Mouse (Mus musculus): ENCODE measurements around the gene Cngb1.
A peak's percentile ranks its signal among the peaks of the same experiment; 100 is the strongest.

Cngb1 gene

DNA sequence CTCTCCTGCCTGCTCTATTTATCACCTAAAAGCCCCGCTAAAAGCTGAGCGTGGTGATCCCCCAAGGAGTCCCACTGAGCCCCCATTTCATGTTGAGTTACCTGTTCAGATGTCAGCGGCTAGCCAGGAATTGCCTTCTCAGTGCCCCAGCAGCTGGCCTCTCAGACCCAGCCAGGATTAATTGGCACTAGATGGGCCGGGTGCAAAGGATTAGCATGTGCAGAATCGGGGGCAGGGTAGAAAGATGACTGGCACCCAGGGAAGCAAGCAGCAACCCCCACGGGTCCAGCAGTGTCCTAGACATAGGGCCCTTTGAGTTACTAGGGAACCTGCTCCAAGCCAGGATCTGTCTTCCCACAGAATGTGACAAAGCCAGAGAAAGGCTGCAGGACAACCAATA, at the start of gene Cngb1:
Gene Cngb1 (minus strand): TSS at position 155 of the 400 bp plus-strand sequence.
- no peak for DNase-seq (ENCODE audit: extremely low spot score, low read depth, low spot score)

DNA sequence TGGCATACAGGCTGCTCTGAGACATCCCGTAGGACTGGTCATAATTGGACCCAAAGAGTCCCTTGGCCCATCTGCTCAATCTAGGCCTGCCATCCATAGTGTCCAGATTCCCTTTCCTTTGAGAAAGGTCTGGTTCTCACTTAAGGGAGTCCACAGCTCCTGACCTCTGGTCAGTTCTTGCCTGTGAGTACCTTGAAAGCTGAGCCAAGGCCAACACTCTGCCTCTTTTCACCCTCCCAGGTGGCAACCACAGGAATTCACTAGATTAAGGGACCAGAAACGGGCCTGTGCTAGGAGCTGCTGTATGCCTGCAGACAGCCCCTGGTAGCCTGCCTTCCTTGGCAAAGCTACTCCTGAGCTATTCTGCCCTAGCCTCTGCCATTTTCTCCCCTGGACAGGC, 48.2 kb upstream of the Cngb1 start:
- no peak for DNase-seq (ENCODE audit: extremely low spot score, low read depth, low spot score)

DNA sequence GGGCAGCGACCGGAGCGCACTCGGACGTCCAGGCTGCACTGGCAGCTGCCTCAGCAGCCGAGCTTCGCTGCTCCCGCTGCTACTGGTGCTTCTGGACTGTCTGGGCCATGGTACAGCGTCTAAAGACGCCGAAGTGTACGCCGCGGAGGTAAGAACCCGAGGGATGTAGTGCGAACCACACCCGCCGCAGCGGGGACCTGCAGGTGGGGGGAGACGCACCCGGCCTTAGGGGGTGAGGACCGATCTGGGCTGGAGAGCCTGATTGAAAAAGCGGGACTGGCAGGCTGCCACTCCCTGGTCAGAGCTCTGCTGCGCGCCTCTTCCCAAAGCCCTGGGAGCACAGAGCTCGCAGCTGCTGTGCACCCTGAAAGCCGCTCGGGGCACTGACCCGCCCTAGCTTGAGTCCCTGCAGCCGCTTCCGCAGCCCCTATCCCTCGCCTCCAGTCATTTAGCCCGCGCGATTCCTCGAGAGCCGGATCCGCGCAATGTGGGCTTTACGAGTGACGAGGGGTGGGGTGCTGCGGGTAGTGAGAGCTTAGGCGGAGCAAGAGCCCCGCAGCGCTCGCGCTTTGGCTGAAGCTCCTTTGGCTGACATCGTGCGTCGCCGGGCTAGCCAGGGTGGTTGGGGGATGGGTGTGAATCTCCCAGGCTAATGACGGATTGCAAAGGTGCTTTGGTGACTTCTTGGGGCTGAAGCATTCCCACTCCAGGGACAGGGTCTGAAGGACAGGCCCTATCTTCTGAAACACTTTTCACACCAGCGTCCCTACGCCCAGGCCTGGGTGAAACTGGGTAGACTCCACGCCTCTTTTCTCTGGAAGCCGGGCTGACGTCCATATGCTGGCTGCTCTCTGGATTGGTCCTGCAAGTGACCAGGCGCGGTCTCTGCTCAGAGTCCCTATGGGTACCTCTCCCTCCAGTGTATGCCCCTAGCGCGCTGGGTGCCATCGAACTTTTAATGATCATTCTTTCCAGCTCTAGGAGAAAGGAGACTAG, 46.8 kb upstream of the Cngb1 start:
- no peak for DNase-seq (ENCODE audit: extremely low spot score, low read depth, low spot score)

DNA sequence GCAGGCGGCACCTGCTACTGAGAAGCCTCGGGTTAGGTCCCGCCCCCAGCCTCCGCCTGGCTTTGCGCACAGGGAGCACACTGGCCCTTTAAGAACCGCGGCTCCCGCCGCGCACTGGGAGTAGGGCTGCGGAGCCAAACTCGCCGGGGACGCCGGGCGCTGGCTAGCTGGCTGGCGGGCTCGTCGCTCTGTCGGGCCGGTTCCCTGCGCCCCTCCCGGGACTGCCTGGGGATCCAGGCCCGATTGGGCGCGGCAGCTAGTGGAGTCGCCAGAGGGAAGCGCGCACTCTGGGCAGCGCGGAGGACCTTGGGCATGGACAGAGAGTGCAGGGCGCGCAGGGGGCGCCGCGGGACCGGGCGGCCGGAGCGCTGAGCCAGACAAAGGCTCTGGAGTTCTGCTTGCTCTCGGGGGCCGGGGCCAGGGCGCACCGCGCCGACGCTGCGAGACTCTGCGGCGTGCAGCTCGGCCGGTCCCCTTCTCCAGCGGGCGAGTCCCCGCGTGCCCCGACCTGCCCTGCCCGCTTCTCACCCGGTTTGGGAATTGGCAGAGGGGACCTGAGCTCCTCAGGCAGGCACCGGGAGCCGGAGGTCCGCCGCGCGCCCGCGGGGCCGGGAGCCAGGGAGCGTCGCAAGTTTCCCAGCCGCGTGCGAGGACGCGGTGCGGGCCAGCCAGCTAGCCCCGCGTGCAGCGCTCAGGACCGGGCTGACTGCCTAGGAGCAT, 45.9 kb upstream of the Cngb1 start, which contains the start of gene Mmp15:
Gene Mmp15 (plus strand): TSS at position 118 of the 720 bp plus-strand sequence.
- peak; percentile 22 for DNase-seq (ENCODE audit: extremely low spot score, low read depth, low spot score)

DNA sequence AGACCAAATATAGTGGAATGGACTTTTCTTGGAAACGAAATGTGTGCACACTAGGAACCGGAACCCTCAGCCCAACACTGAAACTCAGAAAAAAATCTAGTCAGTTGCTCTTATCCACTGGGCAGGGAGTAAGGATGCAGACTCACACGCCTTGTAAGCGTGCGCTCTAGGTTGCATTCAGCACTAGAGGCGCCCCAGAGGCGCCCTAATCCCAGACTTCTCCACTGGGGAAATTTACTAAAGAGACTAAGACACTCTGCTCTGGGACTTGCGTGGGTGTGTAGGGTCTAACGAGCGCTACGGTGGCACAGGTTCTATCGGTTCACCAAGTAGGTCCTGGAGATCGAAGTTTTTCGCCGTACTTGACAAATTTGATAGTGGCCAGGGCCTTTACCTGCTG, 45.1 kb upstream of the Cngb1 start:
- peak; percentile 20 for DNase-seq (ENCODE audit: extremely low spot score, low read depth, low spot score)

DNA sequence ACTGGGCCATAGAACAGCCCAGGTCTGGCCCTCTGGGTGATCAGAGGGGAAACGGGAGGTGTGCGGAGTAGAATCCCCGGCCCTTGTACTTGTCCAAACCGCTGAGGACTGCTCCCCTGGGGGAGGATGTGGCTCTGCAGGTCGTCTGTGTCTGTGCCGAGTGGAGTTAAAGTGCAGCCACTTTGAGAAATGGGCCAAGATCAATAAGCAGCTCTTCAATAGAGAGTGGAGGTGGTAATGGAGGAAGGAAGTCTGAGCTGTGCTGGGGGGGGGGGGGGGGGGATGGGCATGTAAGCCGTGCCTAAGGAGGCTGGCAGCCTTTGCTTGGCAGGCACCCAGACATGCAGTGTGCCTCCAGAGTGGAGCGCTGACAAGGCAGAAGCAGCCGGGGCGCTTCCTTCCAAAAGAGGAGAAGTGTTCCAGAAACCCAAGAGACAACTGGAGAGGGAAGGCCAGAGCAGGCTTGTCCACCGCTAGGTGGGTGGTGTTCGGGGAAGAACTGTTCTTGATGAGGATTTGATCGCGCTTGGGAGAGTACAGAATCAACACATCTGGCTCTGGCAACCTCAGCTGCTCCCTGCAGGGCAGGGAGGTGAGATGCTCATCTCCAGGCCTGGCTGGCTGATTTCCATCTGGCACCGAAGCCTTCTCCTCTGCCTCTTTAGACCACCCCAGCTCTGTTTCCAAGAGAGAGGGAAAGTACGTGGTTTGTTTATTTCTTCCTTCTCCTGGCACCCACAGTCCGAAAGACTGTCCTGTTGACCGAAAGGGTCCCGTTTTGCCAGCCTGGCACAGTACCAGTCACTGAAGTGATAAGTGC, 42.6 kb upstream of the Cngb1 start:
- DNase-seq (ENCODE audit: extremely low spot score, low read depth, low spot score): no peak

DNA sequence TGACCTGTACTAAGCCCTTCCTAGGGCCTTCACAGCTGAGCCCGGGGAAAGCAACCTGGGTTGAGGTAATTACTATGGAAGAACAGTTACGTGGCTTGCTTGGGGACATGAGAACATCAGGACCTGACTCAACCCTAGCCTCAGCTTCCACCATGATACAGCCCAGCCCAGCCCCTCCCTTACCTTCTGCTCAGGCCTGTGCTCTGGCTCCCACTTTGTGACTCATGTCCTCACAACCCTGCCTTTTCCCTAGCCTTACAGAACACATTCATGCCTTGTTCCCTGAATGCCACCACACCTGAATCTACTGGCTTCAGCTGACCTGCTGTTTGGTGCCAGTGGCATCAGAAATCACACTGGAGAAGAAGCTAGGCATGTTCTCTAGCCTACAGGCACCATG, 42.0 kb upstream of the Cngb1 start:
- no peak for DNase-seq (ENCODE audit: extremely low spot score, low read depth, low spot score)

DNA sequence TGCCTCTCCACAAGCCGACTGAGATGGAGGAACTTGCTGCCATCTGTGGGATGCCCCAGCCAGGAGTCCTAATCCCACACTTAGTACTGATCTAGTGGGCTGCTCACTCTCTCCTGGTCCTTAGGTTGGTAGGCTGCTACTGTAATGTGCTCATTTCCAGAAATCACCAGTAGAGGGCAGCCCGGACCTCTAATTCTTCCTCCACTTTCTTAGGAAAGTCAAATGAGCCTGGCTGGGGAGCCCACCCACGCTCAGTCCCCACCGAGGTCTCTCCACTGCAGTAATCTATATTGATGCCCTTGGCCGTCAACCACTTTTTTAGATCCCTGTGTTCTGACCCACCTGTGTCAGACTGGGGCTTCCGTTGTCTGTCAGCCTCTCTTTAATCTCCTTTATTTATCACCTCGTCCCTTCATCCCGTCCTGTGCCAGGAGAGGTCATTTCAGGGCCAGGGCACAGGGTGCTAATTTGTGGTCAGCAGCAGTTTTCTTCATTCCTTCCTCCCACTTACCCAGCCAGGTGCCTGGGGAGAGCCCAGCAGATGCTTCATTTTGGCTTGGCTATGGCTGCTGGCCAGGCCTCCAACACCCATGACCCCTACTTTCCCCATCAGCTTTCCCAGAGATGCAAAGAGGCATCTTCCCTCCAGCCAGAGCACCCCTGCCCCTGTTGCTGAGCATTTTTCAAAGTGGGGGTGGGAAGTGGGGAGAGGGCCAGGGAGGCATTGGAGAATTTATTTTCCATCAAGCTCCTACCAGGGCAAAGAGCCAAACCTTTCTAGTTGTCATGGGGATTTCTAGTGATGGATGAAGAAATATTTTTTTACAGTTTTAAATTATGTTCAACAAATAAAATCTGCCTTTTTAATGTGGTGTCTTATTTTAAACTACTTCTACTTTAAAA, 40.5 kb upstream of the Cngb1 start:
- peak; percentile 44 for DNase-seq (ENCODE audit: extremely low spot score, low read depth, low spot score)

DNA sequence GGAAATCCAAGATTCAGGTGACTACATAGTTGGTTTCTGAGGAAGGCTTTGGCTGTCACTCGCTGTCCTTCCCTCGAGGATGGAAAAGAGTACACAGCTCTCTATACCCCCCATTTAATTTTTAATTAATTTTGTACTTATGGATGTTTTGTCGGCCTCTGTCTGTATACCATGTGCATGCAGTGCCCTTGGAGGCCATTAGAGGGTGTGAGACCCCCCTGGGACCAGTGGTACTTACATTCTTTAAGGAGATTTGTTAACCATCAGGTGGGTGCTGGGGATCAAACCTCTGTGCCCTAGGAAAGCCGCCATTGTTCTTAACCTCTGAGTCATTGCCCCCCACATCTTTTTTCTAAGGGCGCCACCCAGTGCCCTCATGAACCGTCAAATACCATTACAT, 38.3 kb upstream of the Cngb1 start:
- DNase-seq (ENCODE audit: extremely low spot score, low read depth, low spot score): no peak

DNA sequence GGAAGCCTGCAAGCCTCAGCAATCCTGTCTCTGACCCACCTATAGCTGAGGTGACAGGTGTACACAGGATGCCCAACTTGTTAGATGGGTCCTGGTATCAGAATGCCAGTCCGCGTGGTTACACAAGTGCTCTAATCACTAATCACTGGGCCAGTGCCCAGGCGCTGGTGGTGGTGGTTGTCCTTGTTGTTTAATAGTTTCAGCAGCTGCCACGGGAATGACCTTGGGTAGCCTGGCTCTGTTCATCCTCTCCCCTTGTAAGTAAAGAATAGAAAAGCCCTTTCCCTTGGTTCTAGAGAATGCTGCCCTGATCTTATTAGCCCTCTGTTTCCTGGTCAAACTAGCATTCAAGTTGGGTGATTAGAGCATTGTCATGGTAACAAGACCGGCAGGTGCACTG, 35.3 kb upstream of the Cngb1 start:
- no peak for DNase-seq (ENCODE audit: extremely low spot score, low read depth, low spot score)

DNA sequence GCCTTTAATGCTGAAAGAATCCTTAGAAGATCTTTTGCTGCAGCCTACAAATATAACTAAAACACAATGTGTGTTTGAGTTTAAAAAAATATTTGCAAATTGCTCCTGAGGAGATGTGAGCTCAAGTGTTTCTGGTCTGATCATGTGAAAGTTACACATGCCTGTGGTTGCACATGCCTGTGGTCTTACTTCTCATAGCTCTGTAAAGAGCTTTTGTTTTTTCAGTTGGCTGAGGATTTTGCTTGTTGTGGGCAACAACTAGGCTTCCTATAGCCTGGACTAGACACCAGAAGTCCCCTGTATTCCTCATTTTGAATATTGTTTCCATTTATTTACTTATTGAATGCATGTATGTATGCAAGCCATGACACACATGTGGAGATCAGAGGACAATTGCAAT, 30.0 kb upstream of the Cngb1 start:
- DNase-seq (ENCODE audit: extremely low spot score, low read depth, low spot score): no peak

DNA sequence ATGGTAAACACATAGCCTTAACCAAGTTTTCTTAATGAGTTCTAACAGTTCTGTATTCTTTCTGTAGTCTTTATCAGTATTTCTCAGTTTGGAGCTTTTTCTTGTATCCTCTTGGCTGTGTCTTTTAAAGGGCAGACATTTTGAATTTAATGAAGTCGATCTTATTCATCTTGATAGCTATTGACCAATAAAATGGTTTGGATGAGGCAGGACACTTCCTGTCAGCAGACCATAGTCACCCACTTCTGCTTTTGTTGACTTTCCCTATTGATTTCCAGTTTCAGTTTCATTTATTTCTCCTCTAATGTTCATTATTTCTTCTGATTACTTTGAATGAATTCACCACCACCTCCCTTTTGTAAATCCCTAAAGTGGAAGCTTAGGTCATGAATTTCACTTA, 29.3 kb upstream of the Cngb1 start:
- DNase-seq (ENCODE audit: extremely low spot score, low read depth, low spot score): no peak

DNA sequence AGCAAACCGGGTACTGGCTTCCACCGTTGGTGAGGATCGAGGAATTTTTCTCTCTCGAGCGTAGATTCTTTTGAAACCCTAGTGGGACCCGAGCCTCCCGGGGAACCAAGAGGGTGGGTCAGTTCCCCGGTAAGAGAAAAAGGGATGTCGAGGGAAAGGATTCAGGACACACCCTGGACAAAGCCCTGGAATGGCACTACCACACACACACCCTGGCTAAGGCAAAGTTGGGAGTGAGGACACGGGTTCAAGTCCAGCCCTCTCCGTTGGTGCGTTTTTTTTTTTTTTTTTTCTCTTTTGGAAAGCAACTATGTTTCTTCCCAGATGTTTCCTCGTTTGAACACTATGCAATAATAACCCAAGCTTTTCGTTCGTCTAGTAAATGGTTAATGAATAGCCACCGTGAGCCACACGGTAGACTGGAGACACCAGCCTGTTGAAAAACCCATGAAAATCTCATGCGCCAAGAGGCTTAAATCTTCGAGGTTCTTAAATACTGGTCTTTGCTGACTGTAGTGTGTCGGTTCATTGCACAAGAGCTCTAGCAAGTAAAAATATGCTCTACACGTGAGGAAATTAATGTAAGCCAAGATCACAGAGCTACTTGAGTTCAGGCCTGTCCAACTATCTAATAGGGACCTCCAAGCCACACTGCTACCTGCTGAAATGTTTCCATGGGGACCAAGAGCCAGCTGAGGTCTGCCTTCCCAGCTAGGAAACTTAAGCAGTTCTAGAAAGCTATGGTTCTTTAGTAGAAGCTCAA, 26.2 kb upstream of the Cngb1 start:
- no peak for DNase-seq (ENCODE audit: extremely low spot score, low read depth, low spot score)

DNA sequence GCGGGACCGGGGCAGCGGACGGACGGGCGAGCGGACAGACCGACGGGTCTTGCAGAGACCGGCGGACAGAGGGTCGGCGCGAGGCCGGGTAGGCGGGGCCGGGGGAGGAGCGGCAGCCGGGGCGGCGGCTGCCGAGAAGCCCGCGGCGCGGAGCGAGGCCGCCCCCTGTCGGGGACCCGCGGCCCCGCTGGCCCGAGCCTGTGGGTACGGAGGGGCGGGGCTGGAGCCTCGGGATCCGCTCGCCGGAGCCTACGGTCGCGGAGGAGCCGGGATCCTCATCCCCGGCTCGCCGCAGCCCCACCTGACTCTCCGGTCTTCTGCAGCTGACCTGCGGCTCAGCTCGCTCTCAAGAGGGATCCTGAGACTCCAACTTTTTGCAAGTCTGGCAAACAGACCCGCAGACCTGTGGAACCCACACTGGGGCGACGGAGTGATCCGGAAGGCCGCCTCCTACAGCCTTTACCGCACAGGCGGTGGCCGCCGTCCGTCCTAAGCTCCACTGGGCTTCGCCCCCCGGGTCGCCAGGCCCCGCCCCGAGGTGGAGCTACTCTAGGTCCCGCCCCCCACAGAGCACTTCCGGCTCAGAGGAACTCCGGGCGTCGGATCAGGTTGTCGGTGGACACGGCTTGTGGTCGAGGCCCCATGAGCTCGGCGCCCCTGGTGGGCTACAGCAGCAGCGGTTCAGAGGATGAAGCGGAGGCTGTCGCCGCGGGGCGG, 25.5 kb upstream of the Cngb1 start, which contains the start of the genes Zfp319 and Usb1:
Gene Zfp319 (minus strand): TSS at position 231 of the 717 bp plus-strand sequence.
Gene Usb1 (plus strand): TSS at position 565 of the 717 bp plus-strand sequence.
- peak; percentile 70 for DNase-seq (ENCODE audit: extremely low spot score, low read depth, low spot score)

DNA sequence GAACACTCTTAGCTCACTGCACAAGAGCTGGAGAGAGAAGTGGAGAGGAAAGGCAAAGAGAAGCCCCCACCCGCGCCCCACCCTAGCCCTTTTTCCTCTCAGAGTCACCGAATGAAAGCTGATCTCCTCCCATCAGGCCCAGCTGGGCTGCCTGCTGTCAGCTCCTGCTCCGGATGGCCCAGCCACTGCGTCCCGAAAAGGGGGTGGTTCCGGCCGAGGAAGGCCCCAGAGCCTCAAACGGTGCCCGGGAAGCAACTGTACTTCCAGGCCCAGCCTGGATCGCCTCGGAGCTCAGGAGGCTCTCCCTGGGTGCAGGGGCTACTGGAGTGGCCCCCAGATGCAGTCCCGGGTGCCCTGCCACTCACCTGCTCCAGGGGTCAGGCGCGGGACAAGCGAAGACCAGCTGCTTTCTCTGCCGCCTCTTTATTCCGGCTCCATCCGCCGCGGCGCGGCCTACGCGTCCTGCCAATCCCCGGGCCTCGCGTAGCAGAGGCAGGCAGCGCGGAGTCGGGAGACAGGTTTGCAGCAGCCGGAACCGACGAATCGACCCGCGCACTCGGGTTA, 24.9 kb upstream of the Cngb1 start:
- peak; percentile 18 for DNase-seq (ENCODE audit: extremely low spot score, low read depth, low spot score)

DNA sequence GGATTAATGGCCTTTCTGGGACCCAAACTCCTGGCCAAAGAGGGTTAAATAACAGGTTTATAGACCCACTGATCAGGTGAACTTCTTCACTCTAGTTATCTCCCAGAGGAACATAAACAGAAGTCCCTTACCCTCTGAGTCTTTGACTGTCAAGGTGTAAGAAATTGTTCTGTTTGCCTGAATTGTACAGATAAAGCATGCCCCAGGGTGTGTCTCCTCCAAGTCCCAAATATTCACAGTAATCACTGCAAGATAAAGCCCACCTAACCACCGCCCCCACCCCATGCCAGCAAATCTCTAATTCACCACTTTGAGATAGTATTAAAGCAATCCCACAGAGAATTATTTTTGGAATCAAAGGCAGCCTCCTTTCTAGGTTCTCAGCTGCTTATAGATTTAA, 24.0 kb upstream of the Cngb1 start:
- DNase-seq (ENCODE audit: extremely low spot score, low read depth, low spot score): no peak

DNA sequence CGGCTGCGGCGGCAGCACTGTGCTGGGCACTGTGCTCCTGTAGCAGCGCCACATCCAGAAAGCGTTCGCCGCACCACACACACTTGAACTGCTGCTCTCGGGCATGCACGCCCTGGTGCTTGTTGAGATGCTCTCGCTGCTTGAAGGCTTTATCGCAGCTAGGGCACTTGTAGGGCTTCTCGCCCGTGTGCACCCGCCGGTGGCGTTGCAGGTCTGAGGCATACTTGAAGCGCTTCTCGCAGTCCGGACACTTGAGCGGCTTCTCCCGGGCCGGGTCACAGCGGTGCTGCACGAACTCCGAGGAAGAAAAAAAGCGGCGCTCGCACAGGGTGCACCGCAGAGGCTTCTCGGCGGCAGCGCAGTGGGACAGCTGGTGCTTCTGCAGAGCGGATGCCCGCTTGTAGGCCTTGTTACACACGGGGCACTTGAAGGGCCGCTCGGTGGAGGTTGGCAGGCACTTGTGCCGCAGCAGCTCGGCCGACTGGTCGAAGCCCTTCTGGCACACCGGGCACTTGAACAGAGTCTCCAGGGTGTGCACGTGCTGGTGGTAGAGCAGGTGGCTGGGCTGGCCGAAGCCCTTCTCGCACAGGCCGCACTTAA, 21.6 kb upstream of the Cngb1 start:
- no peak for DNase-seq (ENCODE audit: extremely low spot score, low read depth, low spot score)

DNA sequence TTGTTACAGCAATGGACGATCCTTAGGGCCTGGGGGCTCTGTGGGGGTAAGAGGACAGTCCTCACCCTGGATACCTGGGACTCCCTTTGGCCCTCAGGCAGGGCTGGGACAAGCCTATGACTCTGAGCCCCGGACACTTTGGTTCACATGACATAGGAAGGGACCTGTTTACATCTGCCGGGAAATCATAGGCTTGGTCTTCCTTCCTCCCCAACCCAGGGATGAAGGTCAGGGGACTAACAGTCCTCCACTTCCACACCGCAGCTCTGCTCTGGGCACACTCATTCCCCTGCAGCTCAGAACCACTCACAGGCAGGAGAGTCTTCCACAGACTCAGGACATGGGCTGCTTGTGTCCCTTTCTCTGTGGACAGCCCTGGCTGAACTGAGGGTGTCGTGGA, 20.4 kb upstream of the Cngb1 start:
- no peak for DNase-seq (ENCODE audit: extremely low spot score, low read depth, low spot score)

Measured in hindlimb bud, embryonic 11.5 days (tissue).